Mouse (Mus musculus): ENCODE measurements at regions not wholly inside any gene's neighbourhood (a gene's known extent, or its start where the extent isn't known, plus 50 kb on each side); places are given as distances from the start of the nearest gene placed in this dataset.

GRCm38 (mm10) chr4:142392924-142393323 lies 153.7 kb upstream of the Kazn start:
- peak in 1 of 2 experiments; percentile 21; a peak in 1 of 4 replicates for TF ChIP-seq CTCF (conservative IDR thresholded peaks at IDR 0.05 in 1 of 2, IDR thresholded peaks at IDR 0.05 in 1 of 2; ENCODE audit: low read depth in 2 of 2, low read length in 2 of 2)
- TF ChIP-seq POLR2A (IDR thresholded peaks at IDR 0.05; ENCODE audit: low read depth, low read length), result no peak
- TF ChIP-seq ELF1 (IDR thresholded peaks at IDR 0.05; ENCODE audit: low read depth, low read length), result no peak
- TF ChIP-seq POLR2AphosphoS2 (IDR thresholded peaks at IDR 0.05; ENCODE audit: low read depth, low read length), result no peak
- TF ChIP-seq ETS1 (conservative IDR thresholded peaks at IDR 0.05; ENCODE audit: low read depth, low read length), result no peak

Data from CH12.LX (cell line).